Mouse (Mus musculus): ENCODE measurements at regions not wholly inside any gene's neighbourhood (a gene's known extent, or its start where the extent isn't known, plus 50 kb on each side); places are given as distances from the start of the nearest gene placed in this dataset.

GRCm38 (mm10) chr16:51315608-51316007 lies 715.4 kb upstream of the Cblb start:
- peak; percentile 57 to 71 for DNase-seq (ENCODE audit: low spot score in 2 of 2)

DNA sequence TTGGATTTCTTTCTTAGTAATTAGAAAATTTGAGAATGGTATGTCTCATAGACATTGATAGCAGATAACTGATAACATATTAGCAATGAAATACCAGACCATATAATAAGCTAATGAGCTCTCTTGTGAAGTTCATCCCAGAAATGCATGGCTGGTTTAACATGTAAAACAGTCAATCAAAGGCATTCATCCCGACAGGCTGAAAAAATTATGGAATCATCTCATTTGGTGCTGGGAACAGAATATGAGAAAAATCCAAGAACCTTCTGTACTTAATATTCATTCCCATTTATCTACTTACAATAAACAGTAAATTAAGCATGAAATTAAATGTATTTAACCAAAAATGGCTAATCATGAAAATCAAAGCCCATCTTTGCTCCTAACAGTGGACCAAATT lies 698.8 kb upstream of the Cblb start:
- DNase-seq (ENCODE audit: low spot score in 2 of 2): no peak
- intact Hi-C loops (cut with DNase I): no loop called here

More at GRCm38 (mm10) chr16:51315608-51316007, 715.4 kb upstream of the Cblb start:
- intact Hi-C loops (cut with DNase I): loop anchor here (5.0 kb wide), 2 partner anchors 717 to 872 kb away; partner anchors contain the start of gene Cblb

GRCm38 (mm10) chr16:51334972-51335371 lies 696.1 kb upstream of the Cblb start:
- no peak for DNase-seq (ENCODE audit: low spot score in 2 of 2)
- intact Hi-C loops (cut with DNase I): no loop called here

GRCm38 (mm10) chr16:51347120-51347519 lies 683.9 kb upstream of the Cblb start:
- DNase-seq (ENCODE audit: low spot score in 2 of 2): no peak
- intact Hi-C loops (cut with DNase I): no loop called here

DNA sequence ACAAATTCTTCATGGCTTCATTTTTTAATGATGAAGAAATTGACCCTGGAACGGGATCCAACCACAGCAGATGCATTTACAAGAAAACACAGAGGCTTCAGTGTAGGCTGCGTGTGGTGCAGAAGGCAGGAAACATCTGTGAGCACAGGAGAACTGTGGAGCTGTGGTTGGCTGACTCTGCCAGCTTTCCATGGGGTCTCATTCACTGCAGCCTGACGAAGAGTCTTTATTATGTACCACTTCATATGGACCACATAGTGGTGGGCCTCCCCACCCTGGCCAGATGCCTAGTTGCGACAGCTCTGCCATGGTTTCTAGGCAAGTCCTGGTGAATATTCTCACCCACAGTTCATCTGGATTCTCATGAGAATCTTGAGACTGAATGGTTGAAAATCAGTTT lies 678.9 kb upstream of the Cblb start:
- intact Hi-C loops (cut with DNase I): no loop called here
- DNase-seq (ENCODE audit: low spot score in 2 of 2): peak in 1 of 2 experiments; percentile 5

GRCm38 (mm10) chr16:51353791-51354190 lies 677.2 kb upstream of the Cblb start:
- intact Hi-C loops (cut with DNase I): no loop called here
- DNase-seq (ENCODE audit: low spot score in 2 of 2): peak in 1 of 2 experiments; percentile 11

GRCm38 (mm10) chr16:51370070-51370469 lies 661.0 kb upstream of the Cblb start:
- intact Hi-C loops (cut with DNase I): no loop called here
- DNase-seq (ENCODE audit: low spot score in 2 of 2): no peak

DNA sequence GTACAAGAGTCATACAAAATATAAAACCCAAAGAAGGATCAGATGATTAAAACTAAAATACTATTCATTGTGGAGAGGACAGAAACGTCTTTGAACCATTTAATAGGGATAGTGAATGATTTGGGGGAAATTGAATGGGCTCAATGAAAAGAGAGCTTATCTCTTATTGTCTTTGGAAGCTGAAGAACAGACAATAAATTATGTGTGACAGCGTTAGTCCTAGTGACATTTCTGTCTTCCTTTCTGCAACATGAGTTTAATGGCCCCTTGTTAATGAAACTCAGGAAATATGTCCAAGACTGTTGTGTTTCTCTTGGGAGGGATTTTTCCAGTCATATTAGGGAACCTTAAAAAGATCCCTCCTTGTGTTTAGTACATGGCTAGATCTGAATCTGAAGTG lies 644.6 kb upstream of the Cblb start:
- intact Hi-C loops (cut with DNase I): no loop called here
- DNase-seq (ENCODE audit: low spot score in 2 of 2): no peak

DNA sequence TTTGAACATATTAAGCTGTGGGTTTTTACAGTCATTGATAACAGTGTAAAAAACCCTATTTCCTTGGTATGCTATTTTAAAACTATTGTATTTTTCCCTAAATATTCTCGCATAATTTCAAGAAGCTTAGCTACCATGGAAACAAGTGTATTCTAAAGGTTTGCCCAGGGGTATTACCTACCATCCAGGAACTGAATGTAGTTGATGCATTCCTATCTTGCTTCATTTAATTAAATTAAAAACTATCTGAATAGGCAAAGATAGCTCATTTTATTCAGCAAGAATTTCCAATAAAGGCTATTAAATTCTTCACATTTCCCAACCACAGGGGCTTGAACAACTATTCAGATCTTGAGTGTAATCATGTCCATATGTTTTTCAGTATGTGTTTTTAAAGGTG lies 643.5 kb upstream of the Cblb start:
- no peak for DNase-seq (ENCODE audit: low spot score in 2 of 2)
- intact Hi-C loops (cut with DNase I): no loop called here

DNA sequence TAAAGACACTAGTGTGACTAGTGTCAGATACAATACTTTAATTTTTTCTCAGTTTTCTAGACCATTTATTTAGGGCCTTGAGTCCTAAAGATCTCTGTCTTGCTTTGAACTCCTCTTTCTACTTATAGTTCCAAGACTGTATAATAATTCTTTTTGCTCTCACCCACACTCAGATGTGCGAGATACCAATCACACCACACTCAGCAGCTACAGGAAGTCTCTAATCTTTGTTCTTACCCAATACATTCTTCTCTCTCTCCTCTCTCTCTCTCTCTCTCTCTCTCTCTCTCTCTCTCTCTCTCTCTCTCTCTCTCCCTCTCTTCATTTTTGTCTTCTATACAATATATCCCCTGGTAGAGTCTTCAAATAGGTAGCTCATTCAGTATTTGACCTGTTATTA lies 637.2 kb upstream of the Cblb start:
- intact Hi-C loops (cut with DNase I): no loop called here

More for the DNA sequence above, 637.2 kb upstream of the Cblb start:
- DNase-seq (ENCODE audit: low spot score in 2 of 2): no peak
